Mouse (Mus musculus) liver, embryonic 15.5 days (tissue): ENCODE results near the gene Tmem150b. TPM values are rescaled to one million over a fixed set of nuclear protein-coding genes. Genes with fewer than 3 reads are reported as not detected.

ENCODE experiments used
- ATAC-seq: fragments of 200-750 bp; cut with Nextera tagmentation; 2 replicates; pipeline ENCODE4 v1.8.0; 2017; ENCODE audit warnings: moderate number of reproducible peaks, mild to moderate bottlenecking, moderate library complexity; ENCODE audit not compliant: insufficient read depth
- H3K27ac ChIP-seq: fragments of 300-500 bp; sonication (generic); replicated peaks from 2 replicates; pipeline ENCODE4 v1.5.1; 2015; ENCODE audit warnings: mild to moderate bottlenecking, inconsistent platforms
- H3K27me3 ChIP-seq: fragments of 300-500 bp; sonication (generic); 2 replicates; pipeline ENCODE4 v1.6.1; 2015; ENCODE audit warnings: mild to moderate bottlenecking, inconsistent platforms
- H3K36me3 ChIP-seq: fragments of 300-500 bp; sonication (generic); replicated peaks from 2 replicates; pipeline ENCODE4 v1.6.1; 2015; ENCODE audit warnings: moderate library complexity, mild to moderate bottlenecking, inconsistent platforms
- H3K4me1 ChIP-seq: fragments of 300-500 bp; sonication (generic); replicated peaks from 2 replicates; pipeline ENCODE4 v1.6.1; 2015; ENCODE audit warnings: inconsistent platforms
- H3K4me2 ChIP-seq: fragments of 300-500 bp; sonication (generic); 2 replicates; pipeline ENCODE4 v1.6.1; 2015; ENCODE audit warnings: moderate library complexity, mild to moderate bottlenecking, inconsistent platforms
- H3K4me3 ChIP-seq: fragments of 300-500 bp; sonication (generic); replicated peaks from 2 replicates; pipeline ENCODE4 v1.5.1; 2015; ENCODE audit warnings: mild to moderate bottlenecking, inconsistent platforms
- H3K9ac ChIP-seq: fragments of 300-500 bp; sonication (generic); 2 replicates; pipeline ENCODE4 v1.6.1; 2015; ENCODE audit warnings: moderate library complexity, mild to moderate bottlenecking, inconsistent platforms
- H3K9me3 ChIP-seq: fragments of 300-500 bp; sonication (generic); replicated peaks from 2 replicates; pipeline ENCODE4 v1.6.1; 2016; ENCODE audit warnings: inconsistent platforms
- WGBS: fragments of 180-500 bp; shearing (Covaris S2); methylation state at CpG from one replicate; pipeline ENCODE4 v1.1.7; 2015; ENCODE audit warnings: mixed read lengths; ENCODE audit not compliant: insufficient replicate concordance; 5-methylcytosine and 5-hydroxymethylcytosine counted together
- polyA plus RNA-seq: library from polyadenylated mRNA; unstranded; fragments of >200 nt; fragmentation: Nextera tagmentation; extraction: Ambion mirVana; gene quantifications from 2 replicates; pipeline ENCODE4 v1.2.1, GENCODE M21; 2015

Gene Tmem150b
- polyA plus RNA-seq, 1 experiment from 2014 or later: 0.37 TPM

DNA sequence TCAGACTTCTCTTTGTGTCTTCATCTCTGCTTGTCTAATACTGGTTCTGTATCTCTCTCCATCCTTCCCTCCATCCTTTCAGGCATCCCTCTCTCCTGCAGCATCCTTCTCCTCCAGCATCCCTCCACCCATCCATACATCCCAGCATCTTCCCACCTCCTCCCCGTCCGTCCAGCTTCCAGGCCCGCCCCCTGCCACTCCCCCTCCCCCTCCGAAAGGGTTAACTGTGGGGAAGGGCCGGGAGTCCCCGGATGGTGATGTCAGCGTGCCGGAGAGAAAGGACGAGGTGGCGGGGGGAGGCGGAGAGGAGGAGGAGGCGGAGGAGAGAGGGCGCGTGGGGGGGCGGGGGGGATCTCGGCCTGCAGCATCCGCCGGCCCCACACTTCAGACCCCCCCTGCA lies 34.7 kb downstream of the Tmem150b start, which contains the start of gene Brsk1:
TSS of gene Brsk1 (plus strand) at position 218 of the 400 bp plus-strand sequence.
- Histone ChIP-seq H3K27ac (no peak within 1 kb of the TSS), H3K27me3 (peaks cover 42% of the 10 kb centered on the region), H3K4me3 (peak within 1 kb of the TSS; percentile 45), H3K9ac (peak within 1 kb of the TSS; percentile 27; the same call in 1 of the 2 replicates), H3K9me3 (no peaks in the 10 kb centered on the region), H3K4me1 (peaks cover 10% of the 10 kb centered on the region), H3K4me2 (peak within 1 kb of the TSS; percentile 64), H3K36me3 (no peaks in the 10 kb centered on the region)
- under 1% methylated on average over 16 of the region's 18 CpGs for WGBS
- no peak for ATAC-seq

- ATAC-seq: peak; percentile 97
- Histone ChIP-seq H3K9ac (peak within 1 kb of the TSS; percentile 58), H3K4me3 (peak within 1 kb of the TSS; percentile 87), H3K4me2 (peak within 1 kb of the TSS; percentile 92), H3K36me3 (peaks cover 19% of the 10 kb centered on the region), H3K9me3 (no peaks in the 10 kb centered on the region), H3K27ac (peak within 1 kb of the TSS; percentile 80), H3K4me1 (peaks cover 27% of the 10 kb centered on the region), H3K27me3 (peaks cover 13% of the 10 kb centered on the region)
- under 1% methylated on average over 32 of the region's 32 CpGs for WGBS
Observed at GRCm38 (mm10) chr7:4684632-4685417, 40.2 kb downstream of the Tmem150b start, which contains the start of gene Hspbp1. TSS of gene Hspbp1 (minus strand) at chr7:4685068.

DNA sequence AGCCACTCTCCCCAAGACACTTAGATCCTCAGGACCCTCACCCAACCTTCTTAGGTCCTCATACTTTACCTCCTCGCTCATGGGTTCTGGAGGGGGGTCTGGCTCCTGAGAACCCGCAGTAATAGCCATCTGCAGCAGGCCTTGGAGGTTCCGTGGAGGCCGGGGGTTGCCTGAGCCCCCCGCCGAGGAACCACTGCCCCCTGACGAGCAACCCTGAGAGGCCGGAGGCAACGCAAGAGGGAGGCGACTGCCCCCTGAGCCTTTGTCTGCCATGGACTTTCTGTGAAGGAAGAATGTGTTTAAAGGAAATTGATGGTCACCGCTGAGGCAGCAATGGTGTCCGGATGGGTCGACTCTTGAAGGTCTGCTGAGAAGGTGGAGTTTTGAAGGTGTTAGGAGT lies 40.8 kb downstream of the Tmem150b start:
- Histone ChIP-seq H3K4me3 (peak overlapping the region; percentile 87), H3K9me3 (no peaks in the 10 kb centered on the region), H3K36me3 (peaks cover 23% of the 10 kb centered on the region), H3K9ac (peak overlapping the region; percentile 58), H3K4me2 (peak overlapping the region; percentile 92), H3K27ac (peak overlapping the region; percentile 80), H3K4me1 (peaks cover 27% of the 10 kb centered on the region), H3K27me3 (peaks cover 7% of the 10 kb centered on the region; the same call in 1 of the 2 replicates)
- 3% methylated on average over 13 of the region's 13 CpGs for WGBS
- ATAC-seq: no peak

- H3K9me3 ChIP-seq: no peaks in the 10 kb centered on the region
- H3K4me3 ChIP-seq: no peak overlapping the region
- no peak overlapping the region for H3K27ac ChIP-seq
- H3K4me2 ChIP-seq: no peak overlapping the region
- ATAC-seq: no peak
- WGBS: 56% methylated on average over 5 of the region's 5 CpGs
- no peaks in the 10 kb centered on the region for H3K27me3 ChIP-seq
- H3K36me3 ChIP-seq: peaks cover 24% of the 10 kb centered on the region
- peaks cover 27% of the 10 kb centered on the region for H3K4me1 ChIP-seq
- H3K9ac ChIP-seq: no peak overlapping the region
Observed at GRCm38 (mm10) chr7:4683307-4683706, 41.7 kb downstream of the Tmem150b start.

- H3K9ac ChIP-seq: no peak overlapping the region
- ATAC-seq: no peak
- H3K9me3 ChIP-seq: no peaks in the 10 kb centered on the region
- H3K27ac ChIP-seq: no peak overlapping the region; the same call in 1 of the 2 replicates
- 74% methylated on average over 7 of the region's 7 CpGs for WGBS
- no peaks in the 10 kb centered on the region for H3K27me3 ChIP-seq
- H3K4me1 ChIP-seq: peaks cover 35% of the 10 kb centered on the region
- peaks cover 51% of the 10 kb centered on the region for H3K36me3 ChIP-seq
- no peak overlapping the region for H3K4me2 ChIP-seq
- no peak overlapping the region for H3K4me3 ChIP-seq
Observed at GRCm38 (mm10) chr7:4675200-4675599, 49.8 kb downstream of the Tmem150b start.

- ATAC-seq: no peak
- Histone ChIP-seq H3K9me3 (no peaks in the 10 kb centered on the region), H3K4me2 (no peak overlapping the region), H3K27ac (0 out of 2 replicates have a peak overlapping the region, but pooled peaks have one; percentile 4), H3K4me1 (peaks cover 41% of the 10 kb centered on the region), H3K27me3 (no peaks in the 10 kb centered on the region), H3K4me3 (no peak overlapping the region), H3K9ac (no peak overlapping the region), H3K36me3 (peaks cover 49% of the 10 kb centered on the region)
- WGBS: 63% methylated on average over 12 of the region's 12 CpGs
Observed at GRCm38 (mm10) chr7:4674114-4674731, 50.8 kb downstream of the Tmem150b start.

GRCm38 (mm10) chr7:4671956-4672355 lies 53.1 kb downstream of the Tmem150b start:
- no peak overlapping the region for H3K4me3 ChIP-seq
- ATAC-seq: no peak
- H3K27me3 ChIP-seq: no peaks in the 10 kb centered on the region
- H3K36me3 ChIP-seq: peaks cover 59% of the 10 kb centered on the region
- H3K27ac ChIP-seq: peak overlapping the region; percentile 79
- WGBS: 71% methylated on average over 4 of the region's 4 CpGs
- no peak overlapping the region for H3K9ac ChIP-seq
- no peak overlapping the region for H3K4me2 ChIP-seq
- H3K9me3 ChIP-seq: no peaks in the 10 kb centered on the region
- H3K4me1 ChIP-seq: peaks cover 49% of the 10 kb centered on the region

DNA sequence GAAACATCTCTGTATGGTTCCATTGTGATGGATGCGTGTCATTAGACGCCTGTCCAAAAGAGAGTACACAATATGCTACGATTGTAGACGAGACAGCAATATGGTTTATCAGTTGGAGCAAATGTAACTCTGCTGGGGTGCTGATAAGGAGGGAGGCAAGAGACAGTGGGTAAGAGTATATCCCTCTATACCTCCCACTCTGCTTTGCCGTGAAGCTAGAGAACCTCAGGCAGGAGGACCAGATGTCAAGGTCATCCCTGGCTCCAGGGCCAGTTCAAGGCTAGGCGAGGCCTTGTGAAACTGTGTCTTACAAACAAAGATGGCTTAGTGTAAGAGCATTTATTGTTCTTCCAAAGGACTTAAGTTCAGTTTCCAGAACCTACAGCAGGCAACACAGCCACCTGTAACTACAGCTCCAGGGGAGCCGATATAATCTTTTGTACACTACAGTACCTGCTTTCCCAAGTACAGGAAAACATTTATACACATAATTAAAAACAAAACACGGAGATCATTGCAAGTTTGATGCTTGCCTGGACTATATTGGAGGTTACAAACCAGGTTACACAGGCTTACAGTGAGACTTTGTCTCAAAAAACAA lies 54.3 kb downstream of the Tmem150b start:
- H3K4me2 ChIP-seq: peak overlapping the region; percentile 50
- 29% methylated on average over 8 of the region's 8 CpGs for WGBS
- H3K4me3 ChIP-seq: no peak overlapping the region
- H3K9me3 ChIP-seq: no peaks in the 10 kb centered on the region
- H3K4me1 ChIP-seq: peaks cover 44% of the 10 kb centered on the region
- no peaks in the 10 kb centered on the region for H3K27me3 ChIP-seq
- peaks cover 57% of the 10 kb centered on the region for H3K36me3 ChIP-seq
- ATAC-seq: peak; percentile 98
- H3K9ac ChIP-seq: peak overlapping the region; percentile 22; the same call in 1 of the 2 replicates
- H3K27ac ChIP-seq: peak overlapping the region; percentile 79

GRCm38 (mm10) chr7:4669156-4669555 lies 55.9 kb downstream of the Tmem150b start:
- no peaks in the 10 kb centered on the region for H3K9me3 ChIP-seq
- peaks cover 37% of the 10 kb centered on the region for H3K4me1 ChIP-seq
- no peak overlapping the region for H3K4me3 ChIP-seq
- peaks cover 54% of the 10 kb centered on the region for H3K36me3 ChIP-seq
- H3K27me3 ChIP-seq: no peaks in the 10 kb centered on the region
- no peak overlapping the region for H3K9ac ChIP-seq
- 86% methylated on average over 9 of the region's 9 CpGs for WGBS
- H3K4me2 ChIP-seq: no peak overlapping the region
- H3K27ac ChIP-seq: 0 out of 2 replicates have a peak overlapping the region, but pooled peaks have one; percentile 6
- no peak for ATAC-seq

GRCm38 (mm10) chr7:4668506-4668905 lies 56.5 kb downstream of the Tmem150b start:
- Histone ChIP-seq H3K4me1 (peaks cover 37% of the 10 kb centered on the region), H3K4me2 (no peak overlapping the region), H3K9ac (no peak overlapping the region), H3K36me3 (peaks cover 51% of the 10 kb centered on the region), H3K4me3 (no peak overlapping the region), H3K9me3 (no peaks in the 10 kb centered on the region), H3K27ac (0 out of 2 replicates have a peak overlapping the region, but pooled peaks have one; percentile 6), H3K27me3 (no peaks in the 10 kb centered on the region)
- 88% methylated on average over 8 of the region's 8 CpGs for WGBS
- ATAC-seq: no peak

- Histone ChIP-seq H3K4me2 (no peak overlapping the region), H3K9me3 (no peaks in the 10 kb centered on the region), H3K9ac (no peak overlapping the region), H3K27me3 (no peaks in the 10 kb centered on the region), H3K4me1 (peaks cover 35% of the 10 kb centered on the region), H3K27ac (no peak overlapping the region), H3K36me3 (peaks cover 55% of the 10 kb centered on the region), H3K4me3 (no peak overlapping the region)
- WGBS: 90% methylated on average over 5 of the region's 5 CpGs
- ATAC-seq: no peak
Observed at GRCm38 (mm10) chr7:4666871-4667270, 58.2 kb downstream of the Tmem150b start.
